Mouse (Mus musculus) limb, embryonic 13.5 days (tissue): ENCODE data around the gene Copb2. TPM values are rescaled to one million over a fixed set of nuclear protein-coding genes. Genes with fewer than 3 reads are reported as not detected.
A peak's percentile ranks its signal among the peaks of the same experiment; 100 is the strongest.

Experiments
- ATAC-seq: fragments of 200-750 bp; cut with Nextera tagmentation; 2 replicates; pipeline ENCODE4 v1.8.0; 2017; ENCODE audit warnings: low read depth, moderate number of reproducible peaks, moderate TSS enrichment; ENCODE audit not compliant: low FRiP score
- H3K27ac ChIP-seq: fragments of 300-500 bp; sonication (generic); 2 replicates; pipeline ENCODE4 v1.5.1; 2015; ENCODE audit warnings: inconsistent platforms, mild to moderate bottlenecking, moderate library complexity
- H3K27me3 ChIP-seq: fragments of 300-500 bp; sonication (generic); 2 replicates; pipeline ENCODE4 v1.6.1; 2015; ENCODE audit warnings: mild to moderate bottlenecking, inconsistent platforms
- H3K36me3 ChIP-seq: fragments of 300-500 bp; sonication (generic); 2 replicates; pipeline ENCODE4 v1.6.1; 2015; ENCODE audit warnings: inconsistent platforms, mild to moderate bottlenecking, moderate library complexity
- H3K4me1 ChIP-seq: fragments of 300-500 bp; sonication (generic); 2 replicates; pipeline ENCODE4 v1.6.1; 2015; ENCODE audit warnings: inconsistent platforms
- H3K4me2 ChIP-seq: fragments of 300-500 bp; sonication (generic); replicated peaks from 2 replicates; pipeline ENCODE4 v1.6.1; 2015; ENCODE audit warnings: inconsistent platforms, mild to moderate bottlenecking, moderate library complexity
- H3K4me3 ChIP-seq: fragments of 300-500 bp; sonication (generic); 2 replicates; pipeline ENCODE4 v1.5.1; 2015; ENCODE audit warnings: moderate library complexity, mild to moderate bottlenecking, inconsistent platforms
- H3K9ac ChIP-seq: fragments of 300-500 bp; sonication (generic); 2 replicates; pipeline ENCODE4 v1.6.1; 2015; ENCODE audit warnings: mild to moderate bottlenecking, inconsistent platforms
- H3K9me3 ChIP-seq: fragments of 300-500 bp; sonication (generic); 2 replicates; pipeline ENCODE4 v1.6.1; 2016; ENCODE audit warnings: inconsistent platforms
- WGBS: fragments of 180-500 bp; shearing (Covaris S2); methylation state at CpG from one replicate; pipeline ENCODE4 v1.1.7; 2015; 5-methylcytosine and 5-hydroxymethylcytosine counted together
- polyA plus RNA-seq: library from polyadenylated mRNA; unstranded; fragments of >200 nt; fragmentation: Nextera tagmentation; extraction: Ambion mirVana; gene quantifications from 2 replicates; pipeline ENCODE4 v1.2.1, GENCODE M21; 2015

Gene Copb2
- polyA plus RNA-seq, 1 experiment from 2014 or later, result 202 TPM

DNA sequence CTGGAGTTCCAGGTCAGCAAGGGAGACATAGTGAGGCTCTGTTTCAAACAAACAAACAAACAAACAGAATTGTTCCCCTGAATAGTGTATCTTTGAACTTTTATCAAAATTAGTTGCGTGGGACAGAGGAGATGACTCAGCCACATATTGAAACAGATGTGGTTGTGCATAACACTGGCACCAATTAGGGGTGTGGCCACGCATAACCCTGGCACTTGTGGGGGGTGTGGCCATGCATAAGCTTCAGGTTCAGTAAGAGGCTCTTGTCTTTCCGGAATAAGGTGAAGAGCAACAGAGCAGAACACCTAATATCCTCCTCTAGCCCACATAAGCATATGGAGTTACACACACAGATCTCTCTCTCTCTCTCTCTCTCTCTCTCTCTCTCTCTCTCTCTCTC lies 19.5 kb upstream of the Copb2 start:
- H3K9ac ChIP-seq, result no peak overlapping the region
- no peak overlapping the region for H3K4me2 ChIP-seq
- H3K27ac ChIP-seq, result no peak overlapping the region
- H3K4me1 ChIP-seq, result no peaks in the 10 kb centered on the region
- no peak for ATAC-seq
- H3K27me3 ChIP-seq, result no peaks in the 10 kb centered on the region
- no peaks in the 10 kb centered on the region for H3K9me3 ChIP-seq
- 79% methylated on average over 3 of the region's 3 CpGs for WGBS
- H3K4me3 ChIP-seq, result no peak overlapping the region
- H3K36me3 ChIP-seq, result no peaks in the 10 kb centered on the region

DNA sequence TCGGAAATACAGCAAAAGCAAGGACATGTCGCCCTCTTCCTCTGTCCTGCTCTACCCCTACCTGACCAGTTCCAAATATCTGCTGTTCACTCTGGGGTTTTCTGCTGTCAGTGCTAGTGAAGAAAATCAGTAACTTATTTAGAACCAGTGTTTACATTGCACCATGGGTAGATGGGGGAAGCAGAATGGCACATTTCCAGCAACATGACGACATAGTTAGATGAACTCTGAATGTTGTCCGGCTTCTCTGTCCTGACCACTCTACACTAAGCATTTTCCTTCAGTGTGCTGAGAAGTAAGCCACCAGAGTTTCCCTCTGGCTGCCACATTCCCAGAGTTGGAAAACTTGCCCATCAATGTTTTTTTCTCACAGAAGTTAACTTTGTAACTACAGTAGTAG lies 20.3 kb downstream of the Copb2 start:
- H3K27ac ChIP-seq, result no peak overlapping the region
- no peak for ATAC-seq
- WGBS, result 94% methylated on average over 4 of the region's 4 CpGs

DNA sequence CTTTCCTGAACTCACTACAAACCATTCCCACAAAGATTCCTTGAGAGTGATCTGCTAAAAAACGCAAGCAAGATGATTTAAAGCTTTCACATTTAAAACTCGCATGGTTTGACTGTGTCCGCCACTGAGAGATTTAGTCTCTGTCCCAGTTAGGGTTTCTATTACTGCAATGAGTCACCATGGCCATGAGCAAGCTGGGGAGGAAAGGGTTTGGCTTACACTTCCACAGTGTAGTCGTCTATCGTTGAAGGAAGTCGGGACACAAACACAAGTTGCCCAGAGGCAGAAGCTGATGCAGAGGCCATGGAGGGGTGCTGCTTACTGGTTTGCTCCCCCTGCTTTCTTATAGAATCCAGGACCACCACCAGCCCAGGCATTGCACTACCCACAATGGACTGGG lies 36.6 kb downstream of the Copb2 start:
- ATAC-seq, result no peak
- peak overlapping the region; percentile 94 for H3K4me2 ChIP-seq

More for the DNA sequence above, 20.3 kb downstream of the Copb2 start:
- H3K4me3 ChIP-seq, result no peak overlapping the region
- H3K4me2 ChIP-seq, result no peak overlapping the region
- H3K9me3 ChIP-seq, result no peaks in the 10 kb centered on the region
- no peak overlapping the region for H3K9ac ChIP-seq
- H3K27me3 ChIP-seq, result no peaks in the 10 kb centered on the region
- H3K4me1 ChIP-seq, result no peaks in the 10 kb centered on the region
- H3K36me3 ChIP-seq, result peaks cover 88% of the 10 kb centered on the region

DNA sequence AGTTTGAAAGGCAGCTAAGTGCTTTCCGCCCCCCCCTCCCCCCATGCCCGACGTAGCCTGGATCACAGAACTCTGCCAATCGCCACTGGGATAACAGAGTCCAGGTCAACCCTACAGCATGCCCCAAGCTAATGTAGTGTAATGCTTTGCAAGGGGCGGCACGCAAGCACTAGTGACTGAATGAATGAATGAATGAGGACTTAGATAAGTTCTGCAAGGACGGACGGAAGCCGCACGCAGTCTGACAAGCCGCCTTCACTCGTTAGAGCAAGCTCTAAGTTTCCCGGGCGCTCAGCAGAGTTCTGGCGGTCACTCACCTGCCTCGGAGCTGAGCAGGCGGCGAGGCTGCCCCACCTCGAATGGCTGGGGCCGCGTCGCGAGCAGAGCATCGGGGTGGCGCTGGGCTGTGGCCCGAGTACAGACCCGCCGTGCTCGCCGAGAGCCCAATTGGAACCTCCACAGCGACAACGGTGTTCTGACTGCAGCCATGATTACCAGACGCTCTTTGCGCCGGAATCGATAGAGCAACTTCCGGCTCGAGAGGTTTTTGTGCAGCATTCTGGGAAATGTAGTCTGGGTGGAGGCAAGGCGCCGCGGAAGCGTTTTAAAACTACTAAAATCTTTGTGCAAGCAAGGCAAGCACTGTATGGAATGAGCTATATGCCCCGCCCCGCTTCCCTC lies 37.8 kb downstream of the Copb2 start, which contains the start of gene Mrps22:
Gene Mrps22, minus strand, starts transcription at position 505 of the 681 bp plus-strand sequence.
- WGBS, result under 1% methylated on average over 44 of the region's 44 CpGs
- Histone ChIP-seq H3K9me3 (no peaks in the 10 kb centered on the region), H3K27ac (0 out of 2 replicates have a peak within 1 kb of the TSS, but pooled peaks have one; percentile 16), H3K27me3 (no peaks in the 10 kb centered on the region), H3K4me3 (peak within 1 kb of the TSS; percentile 82), H3K9ac (peak within 1 kb of the TSS; percentile 88), H3K36me3 (peaks cover 26% of the 10 kb centered on the region), H3K4me2 (peak within 1 kb of the TSS; percentile 94), H3K4me1 (peaks cover 13% of the 10 kb centered on the region)
- ATAC-seq, result peak; percentile 95

More for the DNA sequence above, 36.6 kb downstream of the Copb2 start:
- H3K27me3 ChIP-seq, result no peaks in the 10 kb centered on the region
- 87% methylated on average over 6 of the region's 6 CpGs for WGBS
- H3K36me3 ChIP-seq, result peaks cover 36% of the 10 kb centered on the region
- H3K9ac ChIP-seq, result no peak overlapping the region
- H3K4me1 ChIP-seq, result peaks cover 13% of the 10 kb centered on the region
- H3K4me3 ChIP-seq, result peak overlapping the region; percentile 82
- no peak overlapping the region for H3K27ac ChIP-seq
- H3K9me3 ChIP-seq, result no peaks in the 10 kb centered on the region

DNA sequence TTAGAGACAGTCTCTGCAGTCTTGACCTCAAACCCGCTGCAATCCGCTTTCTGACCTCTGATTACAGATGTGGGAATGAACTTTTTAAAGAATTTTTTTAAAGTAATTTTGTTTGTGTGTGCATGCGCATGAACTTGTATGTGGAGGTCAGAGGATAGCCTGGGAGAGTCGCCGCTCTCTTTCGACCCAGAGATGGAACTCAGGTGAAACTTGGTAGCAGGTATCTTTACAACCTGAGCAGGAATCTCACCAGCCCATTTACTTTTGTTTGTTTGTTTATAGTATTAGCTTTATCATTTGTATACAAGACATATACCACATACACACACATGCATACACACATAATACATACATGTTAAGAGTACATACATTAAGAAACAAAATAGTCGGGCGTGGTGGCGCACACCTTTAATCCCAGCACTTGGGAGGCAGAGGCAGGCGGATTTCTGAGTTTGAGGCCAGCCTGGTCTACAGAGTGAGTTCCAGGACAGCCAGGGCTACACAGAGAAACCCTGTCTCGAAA lies 38.4 kb downstream of the Copb2 start:
- Histone ChIP-seq H3K36me3 (peaks cover 20% of the 10 kb centered on the region), H3K4me1 (peaks cover 13% of the 10 kb centered on the region), H3K9ac (peak overlapping the region; percentile 88), H3K4me3 (peak overlapping the region; percentile 82), H3K4me2 (peak overlapping the region; percentile 94), H3K27me3 (no peaks in the 10 kb centered on the region), H3K9me3 (no peaks in the 10 kb centered on the region), H3K27ac (no peak overlapping the region)
- 53% methylated on average over 11 of the region's 11 CpGs for WGBS
- ATAC-seq, result peak; percentile 16; the same call in 1 of the 2 replicates

DNA sequence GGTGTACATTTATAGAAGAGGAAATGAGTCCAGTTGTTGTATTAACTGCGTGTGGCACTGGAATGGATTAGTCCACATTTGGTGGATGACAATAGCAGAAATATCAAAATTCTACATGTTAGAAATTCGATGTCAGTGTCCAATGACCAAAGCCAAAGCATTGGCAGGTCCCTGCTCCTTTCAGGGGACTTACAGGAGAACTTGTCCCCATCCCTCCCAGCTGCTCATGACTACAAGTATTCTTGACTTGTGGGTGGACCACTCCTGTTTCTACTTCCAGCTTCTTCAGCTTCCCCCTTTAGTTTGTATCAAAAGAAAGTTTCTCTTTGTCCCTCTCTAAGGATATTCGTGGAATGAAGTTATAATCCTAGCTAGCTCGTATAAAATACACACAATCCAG lies 41.4 kb downstream of the Copb2 start:
- Histone ChIP-seq H3K27ac (no peak overlapping the region), H3K4me2 (no peak overlapping the region), H3K4me1 (peaks cover 12% of the 10 kb centered on the region), H3K9ac (no peak overlapping the region), H3K9me3 (no peaks in the 10 kb centered on the region), H3K27me3 (no peaks in the 10 kb centered on the region), H3K4me3 (no peak overlapping the region), H3K36me3 (no peaks in the 10 kb centered on the region)
- no peak for ATAC-seq
- 70% methylated on average over 4 of the region's 4 CpGs for WGBS

DNA sequence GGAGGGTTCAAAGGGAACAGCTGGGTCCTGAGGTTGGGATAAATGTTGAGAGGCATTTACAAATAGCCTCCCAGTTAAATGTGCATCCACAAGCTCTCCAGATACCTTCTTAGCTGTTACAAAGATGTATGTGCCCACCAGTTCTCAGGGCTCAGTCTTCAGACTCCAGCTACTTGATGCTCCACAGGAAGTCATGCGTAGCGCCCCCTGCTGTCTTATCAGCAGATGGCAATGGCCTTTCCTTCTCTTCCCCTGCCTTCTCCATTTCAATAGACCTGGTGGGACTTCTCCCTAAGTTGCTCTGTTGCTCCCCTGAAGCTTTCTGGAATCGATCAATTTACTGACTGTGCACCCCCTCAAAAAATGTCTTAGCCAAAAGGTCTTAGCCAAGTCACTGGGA lies 65.0 kb downstream of the Copb2 start:
- ATAC-seq, result no peak
- Histone ChIP-seq H3K4me2 (no peak overlapping the region), H3K4me3 (no peak overlapping the region), H3K27me3 (peaks cover 9% of the 10 kb centered on the region; the same call in 1 of the 2 replicates), H3K4me1 (peaks cover 7% of the 10 kb centered on the region), H3K27ac (no peak overlapping the region), H3K36me3 (no peaks in the 10 kb centered on the region), H3K9me3 (no peaks in the 10 kb centered on the region), H3K9ac (no peak overlapping the region)
- WGBS, result 42% methylated on average over 3 of the region's 3 CpGs

DNA sequence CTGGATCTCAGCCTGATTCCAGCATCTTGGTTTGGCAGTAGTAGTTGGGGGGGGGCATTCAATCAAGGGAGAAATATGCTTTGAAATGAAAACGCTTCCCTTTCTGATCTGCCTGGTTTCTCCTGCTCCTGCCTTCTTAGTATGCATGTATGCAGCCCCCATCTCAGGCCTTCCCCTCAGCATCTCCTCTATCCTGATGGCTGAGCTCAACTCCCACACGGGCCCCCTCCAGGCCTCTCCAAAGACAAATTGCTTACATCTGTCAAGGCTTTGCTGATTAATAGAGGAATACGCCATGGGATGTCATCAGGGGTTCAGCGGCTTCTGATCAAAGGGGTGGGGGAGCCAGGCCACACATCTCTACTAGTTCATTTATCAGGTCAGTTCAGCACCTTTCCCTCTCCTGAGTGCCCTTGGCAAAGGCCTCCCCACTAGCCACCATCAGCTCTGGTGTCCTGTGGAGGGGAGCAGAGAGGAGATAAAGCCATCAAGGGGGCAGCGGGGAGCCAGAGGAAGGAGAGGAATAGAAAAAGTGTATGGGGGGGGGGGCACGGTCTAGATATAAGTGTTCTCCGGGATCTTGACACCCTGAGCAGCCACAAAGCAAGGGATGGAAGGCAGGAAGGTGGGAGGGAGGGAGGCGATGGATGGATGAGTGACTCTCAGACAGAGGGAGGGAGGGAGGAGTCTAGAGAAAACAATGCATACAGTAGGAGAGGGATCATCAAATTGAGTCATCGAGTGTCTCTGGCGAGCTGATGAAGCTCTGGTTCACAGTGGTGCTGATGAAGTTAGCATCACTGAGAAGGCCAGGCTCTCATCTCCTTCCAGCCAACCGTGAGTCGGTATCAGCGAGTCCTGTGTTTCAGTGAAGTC lies 70.0 kb downstream of the Copb2 start:
- Histone ChIP-seq H3K4me2 (no peak overlapping the region), H3K9me3 (peaks cover 3% of the 10 kb centered on the region; the same call in 1 of the 2 replicates), H3K27me3 (no peaks in the 10 kb centered on the region; the same call in 1 of the 2 replicates), H3K4me1 (peaks cover 7% of the 10 kb centered on the region), H3K27ac (no peak overlapping the region), H3K9ac (no peak overlapping the region), H3K4me3 (no peak overlapping the region), H3K36me3 (no peaks in the 10 kb centered on the region)
- ATAC-seq, result no peak
- 69% methylated on average over 13 of the region's 13 CpGs for WGBS

Other genes starting within 250 kb of the Copb2 start
- gene Rbp1, start 140.8 kb upstream of the Copb2 start, polyA plus RNA-seq, result 48.7 and 55.7 TPM in 2 replicates
- 0.51 TPM in 1 of 2 replicates, not detected in the other for gene Rbp2, start 77.6 kb upstream of the Copb2 start, polyA plus RNA-seq
- gene Mrps22, start 37.9 kb downstream of the Copb2 start, polyA plus RNA-seq, result 60.7 and 62.6 TPM in 2 replicates